Mouse (Mus musculus): ENCODE measurements around the gene Gm5134.

Gm5134 gene

GRCm38 (mm10) chr10:75939481-75940234 is 14.7 kb upstream of the Gm5134 start:
- DNase-seq (ENCODE audit: low read depth in 1 of 2, low spot score in 2 of 2), result no peak

- no peak for DNase-seq (ENCODE audit: low read depth in 1 of 2, low spot score in 2 of 2)
Measured at GRCm38 (mm10) chr10:75940520-75940919, 13.8 kb upstream of the Gm5134 start, which contains the start of gene Gm867. Gene Gm867, minus strand, starts transcription at chr10:75940672.

GRCm38 (mm10) chr10:75941042-75941824 is 13.1 kb upstream of the Gm5134 start:
- DNase-seq (ENCODE audit: low read depth in 1 of 2, low spot score in 2 of 2), result no peak

GRCm38 (mm10) chr10:75942736-75943477 is 11.4 kb upstream of the Gm5134 start, which contains the start of gene Vpreb3:
Gene Vpreb3, plus strand, starts transcription at chr10:75943057.
- no peak for DNase-seq (ENCODE audit: low read depth in 1 of 2, low spot score in 2 of 2)

- DNase-seq (ENCODE audit: low read depth in 1 of 2, low spot score in 2 of 2), result no peak
Measured at GRCm38 (mm10) chr10:75944066-75944772, 10.1 kb upstream of the Gm5134 start.

- no peak for DNase-seq (ENCODE audit: low read depth in 1 of 2, low spot score in 2 of 2)
Measured at GRCm38 (mm10) chr10:75945213-75945612, 9.1 kb upstream of the Gm5134 start.

- no peak for DNase-seq (ENCODE audit: low read depth in 1 of 2, low spot score in 2 of 2)
Measured at GRCm38 (mm10) chr10:75945896-75946295, 8.4 kb upstream of the Gm5134 start.

GRCm38 (mm10) chr10:75948079-75948478 is 6.2 kb upstream of the Gm5134 start:
- no peak for DNase-seq (ENCODE audit: low read depth in 1 of 2, low spot score in 2 of 2)

GRCm38 (mm10) chr10:75949053-75950045 is 5.0 kb upstream of the Gm5134 start:
- DNase-seq (ENCODE audit: low read depth in 1 of 2, low spot score in 2 of 2), result no peak

- no peak for DNase-seq (ENCODE audit: low read depth in 1 of 2, low spot score in 2 of 2)
Measured at GRCm38 (mm10) chr10:75950791-75951210, 3.5 kb upstream of the Gm5134 start.

- DNase-seq (ENCODE audit: low read depth in 1 of 2, low spot score in 2 of 2), result peak; percentile 9 to 30
Measured at GRCm38 (mm10) chr10:75951424-75952050, 2.8 kb upstream of the Gm5134 start.

GRCm38 (mm10) chr10:75973846-75974245 is 19.5 kb downstream of the Gm5134 start:
- no peak for DNase-seq (ENCODE audit: low read depth in 1 of 2, low spot score in 2 of 2)

- DNase-seq (ENCODE audit: low read depth in 1 of 2, low spot score in 2 of 2), result no peak
Measured at GRCm38 (mm10) chr10:75975216-75975615, 20.9 kb downstream of the Gm5134 start.

GRCm38 (mm10) chr10:75978119-75978834 is 24.0 kb downstream of the Gm5134 start:
- no peak for DNase-seq (ENCODE audit: low read depth in 1 of 2, low spot score in 2 of 2)

GRCm38 (mm10) chr10:75978835-75979157 is 24.5 kb downstream of the Gm5134 start:
- no peak for DNase-seq (ENCODE audit: low read depth in 1 of 2, low spot score in 2 of 2)

- no peak for DNase-seq (ENCODE audit: low read depth in 1 of 2, low spot score in 2 of 2)
Measured at GRCm38 (mm10) chr10:75979432-75979831, 25.1 kb downstream of the Gm5134 start.

- no peak for DNase-seq (ENCODE audit: low read depth in 1 of 2, low spot score in 2 of 2)
Measured at GRCm38 (mm10) chr10:75990430-75991042, 36.2 kb downstream of the Gm5134 start.

- no peak for DNase-seq (ENCODE audit: low read depth in 1 of 2, low spot score in 2 of 2)
Measured at GRCm38 (mm10) chr10:75993616-75994240, 39.4 kb downstream of the Gm5134 start.

Measured in monocyte, adult 2 months (primary cell).